Mouse (Mus musculus): ENCODE results near the gene Gm20843. TPM values are rescaled to one million over a fixed set of nuclear protein-coding genes. Genes with fewer than 3 reads are reported as not detected.

Gene Gm20843
- total RNA-seq (2023) = not detected

GRCm38 (mm10) chrY:72247018-72247417, at the start of gene Gm20843:
TSS of gene Gm20843 (minus strand) at chrY:72247118.

